Mouse (Mus musculus) left cerebral cortex, adult 9 months (tissue): ENCODE results near the gene Zbtb44.
"Not testable (repeated sequence)": the region's sequence is repeated elsewhere in the genome, so short reads cannot be mapped to it uniquely, and the experiment has no call there.

Source experiments
- DNase-seq, 2 experiments: peaks; one replicate each; pipeline ENCODE4 v3.0.0; 2022; ENCODE audit warnings: low spot score in 2 of 2

Gene Zbtb44

GRCm38 (mm10) chr9:31030532-31031413 is at the start of gene Zbtb44:
Gene Zbtb44 (plus strand): TSS chr9:31030644.
- peak in 1 of 2 experiments; percentile 49 for DNase-seq

GRCm38 (mm10) chr9:30985782-30986181 is 44.7 kb upstream of the Zbtb44 start:
- no peak for DNase-seq

GRCm38 (mm10) chr9:30993106-30993505 is 37.3 kb upstream of the Zbtb44 start:
- DNase-seq: no peak

GRCm38 (mm10) chr9:30996590-30997562 is 33.6 kb upstream of the Zbtb44 start:
- DNase-seq: no peak

GRCm38 (mm10) chr9:31000641-31001040 is 29.8 kb upstream of the Zbtb44 start:
- DNase-seq: no peak

- no peak for DNase-seq
Observed at GRCm38 (mm10) chr9:31002528-31002927, 27.9 kb upstream of the Zbtb44 start.

- no peak for DNase-seq
Observed at GRCm38 (mm10) chr9:31009334-31009733, 21.1 kb upstream of the Zbtb44 start.

- DNase-seq: no peak
Observed at GRCm38 (mm10) chr9:31010040-31010439, 20.4 kb upstream of the Zbtb44 start.

GRCm38 (mm10) chr9:31010749-31011148 is 19.7 kb upstream of the Zbtb44 start:
- no peak for DNase-seq

GRCm38 (mm10) chr9:31011533-31011932 is 18.9 kb upstream of the Zbtb44 start:
- DNase-seq: no peak

- no peak for DNase-seq
Observed at GRCm38 (mm10) chr9:31012674-31013073, 17.8 kb upstream of the Zbtb44 start.

- DNase-seq: no peak
Observed at GRCm38 (mm10) chr9:31013415-31013814, 17.0 kb upstream of the Zbtb44 start.

GRCm38 (mm10) chr9:31017616-31018015 is 12.8 kb upstream of the Zbtb44 start:
- no peak for DNase-seq

GRCm38 (mm10) chr9:31018158-31018557 is 12.3 kb upstream of the Zbtb44 start:
- no peak for DNase-seq

GRCm38 (mm10) chr9:31018705-31019104 is 11.7 kb upstream of the Zbtb44 start:
- no peak for DNase-seq

GRCm38 (mm10) chr9:31028251-31028650 is 2.2 kb upstream of the Zbtb44 start:
- no peak for DNase-seq

GRCm38 (mm10) chr9:31029751-31030511 is 513 bp upstream of the Zbtb44 start:
- peak; percentile 85 to 94 for DNase-seq

- no peak for DNase-seq
Observed at GRCm38 (mm10) chr9:31031414-31031843, 985 bp downstream of the Zbtb44 start.

GRCm38 (mm10) chr9:31032546-31032945 is 2.1 kb downstream of the Zbtb44 start:
- DNase-seq: no peak

GRCm38 (mm10) chr9:31050208-31050607 is 19.8 kb downstream of the Zbtb44 start:
- no peak for DNase-seq

GRCm38 (mm10) chr9:31051509-31051908 is 21.1 kb downstream of the Zbtb44 start:
- not testable (repeated sequence) for DNase-seq
